Mouse (Mus musculus) cerebellum, adult 2 months (tissue): ENCODE data around the gene Sh3bp2. TPM values are rescaled to one million over a fixed set of nuclear protein-coding genes. Genes with fewer than 3 reads are reported as not detected.

Experiments
- DNase-seq, 2 experiments: peaks; one replicate each; pipeline ENCODE4 v3.0.0; 2021
- H3K27ac ChIP-seq: fragments of 200-500 bp; 2 replicates; pipeline ENCODE4 v1.5.1; 2012; ENCODE audit warnings: low read length, control low read depth, inconsistent platforms; ENCODE audit not compliant: insufficient read depth
- H3K27me3 ChIP-seq: fragments of 200-500 bp; 2 replicates; pipeline ENCODE4 v1.6.1; 2012; ENCODE audit warnings: inconsistent platforms, mild to moderate bottlenecking, low read length, moderate library complexity; ENCODE audit not compliant: control insufficient read depth, insufficient read depth
- H3K4me1 ChIP-seq: fragments of 200-500 bp; 2 replicates; pipeline ENCODE4 v1.6.1; 2011; ENCODE audit warnings: low read length; ENCODE audit not compliant: control insufficient read depth, insufficient read depth
- H3K4me3 ChIP-seq: fragments of 200-500 bp; replicated peaks from 2 replicates; pipeline ENCODE3; 2011; ENCODE audit warnings: mild to moderate bottlenecking, low read depth, low read length, control low read depth; ENCODE audit not compliant: insufficient read depth
- CTCF ChIP-seq: fragments of 200-500 bp; IDR thresholded peaks from 2 replicates; pipeline ENCODE4 v1.5.1; 2011; ENCODE audit warnings: low read depth, mild to moderate bottlenecking, control low read depth, low read length, moderate library complexity, borderline replicate concordance; ENCODE audit not compliant: insufficient read depth
- POLR2A ChIP-seq: fragments of 200-500 bp; IDR thresholded peaks from 2 replicates; pipeline ENCODE4 v1.6.1; 2011; ENCODE audit warnings: low read length, control low read depth, borderline replicate concordance; ENCODE audit not compliant: insufficient read depth
- WGBS: fragments of 180-500 bp; shearing (Covaris S2); methylation state at CpG from one replicate; pipeline ENCODE4 v1.1.7; 2018; 5-methylcytosine and 5-hydroxymethylcytosine counted together
- polyA plus RNA-seq: library from polyadenylated mRNA; depleted of rRNA; stranded (reverse); fragments of >200 nt; gene quantifications from 2 replicates; pipeline ENCODE4 v1.2.3, GENCODE M21; 2012

Gene Sh3bp2
- polyA plus RNA-seq, 1 experiment = 3.2 TPM

DNA sequence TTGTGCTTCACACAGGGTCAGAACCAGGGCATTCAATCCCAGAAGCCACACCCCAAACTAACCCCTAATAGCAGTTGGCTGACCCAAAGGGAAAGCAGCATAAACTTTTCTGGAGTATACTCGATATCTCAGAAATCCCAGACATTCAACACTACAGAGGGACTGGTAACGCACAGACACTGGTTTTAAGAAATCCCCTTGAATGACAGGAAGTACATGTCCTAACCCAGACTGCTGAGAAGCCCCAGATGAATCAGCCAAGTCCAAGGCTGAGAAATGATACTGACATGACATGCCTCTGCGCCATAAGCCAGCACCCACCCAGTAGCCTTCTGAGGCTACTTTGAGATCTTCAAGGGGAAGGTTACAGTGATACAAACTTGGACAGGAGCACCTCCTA, 24.1 kb upstream of the Sh3bp2 start:
- Histone ChIP-seq H3K4me3 (no peak overlapping the region), H3K27me3 (no peaks in the 10 kb centered on the region), H3K27ac (no peak overlapping the region), H3K4me1 (peaks cover 11% of the 10 kb centered on the region)
- WGBS = 92% methylated on average over 3 of the region's 3 CpGs
- DNase-seq = no peak
- TF ChIP-seq POLR2A = no peak
- no peak for TF ChIP-seq CTCF

DNA sequence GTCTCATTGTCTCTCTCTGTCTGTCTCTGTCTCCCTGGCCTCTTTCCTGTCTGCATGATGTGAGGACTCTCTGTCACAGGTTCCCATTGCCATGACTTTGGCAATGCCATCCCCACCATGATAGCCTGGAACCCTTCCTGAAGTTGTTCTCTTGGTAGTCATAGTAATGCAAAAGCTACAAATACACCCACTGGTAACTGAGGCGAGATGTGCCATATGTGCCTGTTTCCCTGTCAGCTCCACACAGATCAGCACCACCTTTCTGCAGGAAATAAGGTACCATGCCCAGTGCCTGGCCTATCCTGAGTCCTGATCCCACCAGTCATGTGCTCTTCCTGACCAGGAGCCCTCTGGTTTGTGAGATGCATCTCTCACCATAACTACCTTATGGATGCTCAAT, 23.2 kb upstream of the Sh3bp2 start:
- 78% methylated on average over 1 of the region's 1 CpGs for WGBS
- H3K4me1 ChIP-seq = peaks cover 11% of the 10 kb centered on the region
- no peak overlapping the region for H3K27ac ChIP-seq
- TF ChIP-seq CTCF = no peak
- no peak for TF ChIP-seq POLR2A
- no peak overlapping the region for H3K4me3 ChIP-seq
- no peak for DNase-seq
- no peaks in the 10 kb centered on the region for H3K27me3 ChIP-seq

DNA sequence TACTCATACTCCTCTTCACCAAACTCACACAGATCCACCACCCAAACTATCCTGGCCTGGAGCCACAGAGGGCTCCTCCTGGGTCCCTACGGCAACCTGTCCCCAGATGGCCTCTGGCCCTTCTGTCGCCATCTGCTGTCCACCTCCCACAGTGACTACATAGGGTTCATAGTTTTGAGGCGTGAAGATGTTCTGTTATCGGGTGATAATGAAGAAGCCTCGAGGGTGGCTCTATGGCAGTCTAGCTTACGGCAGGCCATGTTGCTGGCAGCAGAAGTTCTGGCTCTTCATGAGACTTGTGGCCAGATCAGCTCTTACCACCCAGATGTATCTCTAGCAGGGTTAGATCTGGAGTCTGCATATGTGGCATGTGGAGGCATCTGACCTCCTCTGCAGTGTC, 22.8 kb upstream of the Sh3bp2 start:
- Histone ChIP-seq H3K4me1 (peaks cover 11% of the 10 kb centered on the region), H3K27ac (no peak overlapping the region), H3K27me3 (no peaks in the 10 kb centered on the region), H3K4me3 (no peak overlapping the region)
- TF ChIP-seq CTCF = no peak
- no peak for TF ChIP-seq POLR2A
- WGBS = 14% methylated on average over 6 of the region's 6 CpGs
- no peak for DNase-seq

DNA sequence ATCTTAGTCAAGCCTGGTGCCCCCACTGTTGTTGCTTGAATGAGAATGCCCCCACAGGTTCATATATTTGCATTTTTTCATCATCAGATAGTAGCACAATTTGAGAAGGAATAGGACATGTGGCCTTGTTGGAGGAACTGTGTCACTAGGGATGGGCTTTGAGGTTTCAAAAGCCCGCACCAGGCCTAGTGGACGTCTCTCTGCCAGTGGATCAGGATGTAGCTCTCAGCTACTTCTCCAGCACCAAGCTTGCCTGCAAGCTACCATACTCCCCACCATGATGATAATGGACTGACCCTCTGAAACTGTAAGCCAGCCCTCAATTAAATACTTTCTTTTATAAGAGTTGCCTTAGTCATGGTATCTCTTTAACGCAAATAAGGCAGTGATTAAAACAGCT, 13.2 kb upstream of the Sh3bp2 start:
- no peaks in the 10 kb centered on the region for H3K27me3 ChIP-seq
- WGBS = 90% methylated on average over 3 of the region's 3 CpGs
- no peak overlapping the region for H3K4me3 ChIP-seq
- DNase-seq = no peak
- H3K4me1 ChIP-seq = no peaks in the 10 kb centered on the region
- no peak for TF ChIP-seq CTCF
- TF ChIP-seq POLR2A = no peak
- no peak overlapping the region for H3K27ac ChIP-seq

DNA sequence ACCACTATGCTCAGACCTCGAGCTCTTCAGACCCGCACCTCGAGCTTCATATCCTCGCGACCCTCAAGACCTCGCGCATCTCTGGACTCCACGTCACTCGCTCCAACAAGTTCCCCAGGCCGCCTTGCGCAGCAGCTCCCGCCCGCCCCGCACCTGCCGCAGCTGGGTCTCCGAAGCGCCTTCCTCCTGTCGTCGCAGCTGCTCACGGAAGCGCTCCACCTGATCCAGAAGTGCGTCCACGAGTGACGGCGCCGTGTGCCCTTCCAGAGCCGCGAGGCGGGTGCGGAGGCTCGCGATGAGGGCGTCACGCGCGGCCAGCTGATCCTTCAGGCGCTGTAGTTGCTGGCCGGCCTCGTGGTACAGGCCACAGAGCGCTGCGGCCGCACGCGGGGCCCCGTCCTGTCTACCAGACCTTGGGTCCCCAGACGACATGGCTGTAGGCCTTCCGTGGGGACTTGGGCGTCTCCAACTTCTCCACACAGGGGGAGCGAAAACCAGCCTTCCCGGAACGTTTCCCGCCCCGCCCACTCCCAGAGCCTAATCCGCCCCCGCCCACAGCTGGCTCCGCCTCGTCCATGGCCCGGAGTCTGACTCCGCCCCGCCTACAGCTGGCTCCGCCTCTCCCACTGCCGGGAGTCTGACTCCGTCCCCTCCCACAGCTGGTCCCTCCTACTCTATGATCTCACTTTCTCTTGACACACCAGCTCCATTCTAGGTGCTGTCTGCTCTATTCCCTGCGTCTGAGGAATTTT, 12.0 kb upstream of the Sh3bp2 start, which contains the start of gene Tnip2:
Tnip2 (minus strand) TSS at position 526 of the 752 bp plus-strand sequence.
- H3K27ac ChIP-seq = no peak within 1 kb of the TSS
- H3K4me1 ChIP-seq = no peaks in the 10 kb centered on the region
- under 1% methylated on average over 64 of the region's 64 CpGs for WGBS
- TF ChIP-seq CTCF = no peak
- no peak for TF ChIP-seq POLR2A
- H3K27me3 ChIP-seq = no peaks in the 10 kb centered on the region
- DNase-seq = peak; percentile 71 to 74
- H3K4me3 ChIP-seq = peak within 1 kb of the TSS; percentile 38

DNA sequence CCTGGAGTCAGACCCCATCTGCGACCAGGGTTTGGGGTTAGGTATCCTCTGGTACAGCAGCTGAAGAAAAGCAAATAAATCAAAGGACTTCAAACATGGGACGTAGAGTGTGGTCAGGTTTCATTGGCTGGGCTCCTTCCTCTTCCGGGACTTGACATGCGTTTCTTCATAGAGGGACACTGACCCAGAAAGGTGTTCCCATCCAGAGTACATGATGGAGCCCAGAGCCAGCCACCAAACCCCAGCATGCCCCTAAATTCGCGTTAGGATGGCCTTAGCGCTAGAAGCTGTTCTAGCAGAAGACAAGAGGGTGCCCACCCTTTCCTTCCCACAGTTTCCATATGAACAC, 11.4 kb upstream of the Sh3bp2 start:
- Histone ChIP-seq H3K27ac (no peak overlapping the region), H3K27me3 (no peaks in the 10 kb centered on the region), H3K4me1 (no peaks in the 10 kb centered on the region), H3K4me3 (peak overlapping the region; percentile 4)
- no peak for TF ChIP-seq CTCF
- no peak for TF ChIP-seq POLR2A
- WGBS = 32% methylated on average over 7 of the region's 7 CpGs
- no peak for DNase-seq

DNA sequence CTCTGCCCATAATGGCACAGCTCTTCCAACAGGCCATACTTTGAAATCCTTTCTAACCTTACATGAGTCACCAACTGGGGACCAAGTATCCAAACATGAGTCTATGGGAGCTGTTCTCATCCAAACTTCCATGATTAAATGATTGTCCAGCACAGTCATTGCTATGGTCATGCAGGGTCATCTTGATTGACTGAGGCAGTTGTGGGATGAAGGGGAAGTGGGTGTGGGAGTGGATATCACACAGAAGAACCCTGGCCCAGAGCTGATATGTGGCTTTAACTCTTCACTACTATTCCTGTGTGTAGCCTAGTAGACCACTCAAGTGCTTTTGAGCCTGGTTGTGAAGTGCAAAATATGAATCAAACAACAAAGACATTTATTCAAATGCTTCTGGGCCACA, 10.5 kb upstream of the Sh3bp2 start:
- TF ChIP-seq CTCF (no peak), POLR2A (no peak)
- Histone ChIP-seq H3K4me3 (no peak overlapping the region), H3K27me3 (no peaks in the 10 kb centered on the region), H3K27ac (no peak overlapping the region), H3K4me1 (no peaks in the 10 kb centered on the region)
- no peak for DNase-seq

DNA sequence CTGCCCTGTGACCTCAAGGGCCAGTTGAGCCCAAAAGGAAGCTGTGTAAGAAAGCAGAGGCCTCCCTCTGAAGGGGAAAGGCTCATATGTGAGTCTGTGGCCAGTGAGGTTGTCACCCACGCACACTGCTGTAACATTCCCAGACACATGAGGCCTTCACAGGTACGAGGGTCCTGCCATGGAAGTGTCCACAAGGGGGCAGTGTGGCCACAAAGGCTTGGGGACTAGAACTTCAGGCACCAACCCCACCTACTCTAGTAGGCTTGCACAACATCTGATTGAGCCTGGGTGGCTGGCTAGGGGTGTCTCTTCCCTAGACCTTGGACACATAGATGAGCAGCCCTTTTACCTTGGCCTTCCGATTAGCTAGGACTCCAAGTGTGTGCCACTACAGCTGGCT, 7.7 kb upstream of the Sh3bp2 start:
- H3K27me3 ChIP-seq = no peaks in the 10 kb centered on the region
- H3K27ac ChIP-seq = no peak overlapping the region
- 24% methylated on average over 3 of the region's 3 CpGs for WGBS
- TF ChIP-seq CTCF (peak; percentile 90), POLR2A (no peak)
- no peak overlapping the region for H3K4me3 ChIP-seq
- no peaks in the 10 kb centered on the region for H3K4me1 ChIP-seq
- peak; percentile 53 to 75 for DNase-seq
